Mouse (Mus musculus) liver, postnatal 0 days (tissue): Measurements from ENCODE around the gene Zfand3.

Experiments used
- CTCF ChIP-seq: sonication (generic); IDR thresholded peaks from 2 replicates; pipeline ENCODE4 v1.5.1; 2016; ENCODE audit warnings: antibody characterized with exemption, low read depth
- EP300 ChIP-seq: IDR thresholded peaks from 2 replicates; pipeline ENCODE4 v1.6.1; 2016; ENCODE audit warnings: antibody characterized with exemption, low read depth, mild to moderate bottlenecking

DNA sequence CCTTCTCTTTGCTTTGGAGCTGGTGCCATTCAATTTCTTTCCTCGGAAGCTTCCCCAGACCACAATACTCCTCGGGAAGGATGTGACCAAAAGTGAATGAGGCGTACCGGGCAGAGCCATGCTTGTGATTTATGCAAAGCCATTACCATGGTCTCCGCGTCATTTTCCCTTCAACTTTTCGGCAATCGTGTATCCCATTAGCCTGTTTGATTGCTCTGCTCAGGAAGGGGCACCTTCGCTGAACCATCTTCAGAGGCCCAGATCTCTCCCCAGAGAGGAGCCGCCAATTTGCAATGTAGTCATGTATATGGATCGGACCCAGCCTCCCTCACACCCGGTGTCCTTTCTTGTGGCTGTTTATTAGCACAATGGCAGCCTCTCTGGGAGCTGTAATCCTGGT, 218.3 kb downstream of the Zfand3 start:
- no peak for TF ChIP-seq CTCF
- no peak for TF ChIP-seq EP300
